Mouse (Mus musculus) skeletal muscle tissue, adult 2 months (tissue): Measurements from ENCODE around the gene Ttc1.

Experiments
- DNase-seq: peaks from one replicate; pipeline ENCODE4 v3.0.0-alpha.2; 2012; ENCODE audit warnings: low read depth, low spot score

Gene Ttc1

GRCm38 (mm10) chr11:43705751-43706150, 42.1 kb downstream of the Ttc1 start:
- DNase-seq, result no peak

- no peak for DNase-seq
These were observed 44.3 kb downstream of the Ttc1 start for GRCm38 (mm10) chr11:43703552-43703951.

GRCm38 (mm10) chr11:43700291-43700690, 47.5 kb downstream of the Ttc1 start:
- no peak for DNase-seq

- no peak for DNase-seq
These were observed 49.2 kb downstream of the Ttc1 start for GRCm38 (mm10) chr11:43698621-43699020.

DNA sequence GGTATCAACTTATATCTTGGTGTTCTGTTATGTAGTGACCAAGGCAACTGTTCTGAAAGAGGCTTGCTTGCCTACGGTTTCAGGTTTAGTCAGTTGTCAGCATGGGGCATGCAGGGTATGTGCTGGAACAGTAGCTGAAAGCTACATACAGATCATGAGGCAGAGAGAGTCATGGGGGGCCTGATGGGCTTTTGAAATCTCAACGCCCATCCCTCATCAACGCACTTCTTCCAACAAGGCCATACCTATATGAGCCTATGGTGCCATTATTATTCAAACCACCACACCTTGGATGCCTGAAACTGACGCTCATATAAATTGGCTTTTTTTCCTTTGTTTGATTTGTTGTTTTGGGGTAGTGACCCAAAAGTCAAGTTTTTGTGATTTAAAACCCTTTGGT, 51.2 kb downstream of the Ttc1 start:
- DNase-seq, result no peak

DNA sequence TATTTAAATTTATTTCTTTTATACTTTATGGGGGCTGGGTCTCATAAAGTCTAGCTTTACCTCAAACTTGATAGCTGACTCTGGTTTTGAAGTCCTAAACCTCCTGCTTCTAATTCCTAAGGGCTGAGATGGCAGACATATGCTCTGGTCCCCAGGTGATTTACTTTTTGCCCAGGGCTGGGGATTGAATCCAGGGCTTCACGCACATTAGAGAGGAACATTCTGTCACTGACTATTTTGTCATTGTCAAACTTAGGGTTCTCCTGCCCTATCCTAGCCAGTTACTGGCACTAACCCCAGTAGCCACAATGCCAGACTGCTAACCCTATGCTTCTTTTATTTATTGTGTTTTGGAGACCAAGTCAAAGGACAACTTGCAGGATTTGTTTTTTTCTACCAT, 59.0 kb downstream of the Ttc1 start:
- no peak for DNase-seq

DNA sequence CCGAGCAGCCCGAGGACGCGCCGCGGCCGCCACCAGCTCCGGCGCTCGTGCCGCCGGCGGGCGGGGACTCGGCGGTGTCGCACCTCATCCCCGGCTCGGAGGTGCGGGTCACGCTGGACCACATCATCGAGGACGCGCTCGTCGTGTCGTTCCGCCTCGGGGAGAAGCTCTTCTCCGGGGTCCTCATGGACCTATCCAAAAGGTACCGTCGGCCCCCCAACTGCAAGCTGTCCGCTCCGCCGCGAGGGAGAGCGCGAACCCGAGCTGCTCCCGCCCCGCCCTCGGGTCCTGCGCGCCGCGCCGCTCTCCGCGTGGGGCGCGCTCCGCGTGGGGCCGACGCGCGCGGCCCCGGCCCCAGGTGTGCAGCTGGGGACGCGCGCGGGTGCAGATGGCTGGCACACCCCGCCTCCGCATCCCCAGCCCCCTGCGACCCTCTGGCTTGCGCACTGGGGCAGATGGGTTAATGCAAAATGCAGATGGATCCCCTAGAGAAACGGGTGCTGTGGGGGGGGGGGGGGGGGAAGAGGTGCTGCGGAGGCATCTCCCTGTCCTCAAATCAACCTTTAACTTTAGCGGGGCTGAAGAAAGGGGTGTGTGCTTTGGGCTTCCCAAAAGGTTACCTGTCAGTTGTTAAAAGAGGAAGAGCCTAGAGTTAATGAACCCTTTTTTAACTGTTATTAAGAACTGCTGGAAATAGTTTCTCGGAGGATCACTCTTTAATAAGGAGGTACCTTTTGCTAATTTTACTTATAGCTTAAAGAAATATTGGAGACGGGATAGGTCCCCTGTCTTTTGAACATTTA, 65.2 kb downstream of the Ttc1 start:
- peak; percentile 13 for DNase-seq

- DNase-seq, result peak; percentile 100
These were observed 66.1 kb downstream of the Ttc1 start, which contains the start of gene Pwwp2a for GRCm38 (mm10) chr11:43681472-43682414. Gene Pwwp2a, plus strand, starts transcription at chr11:43681998.
